Mouse (Mus musculus) cerebellum, adult 9-10 months (tissue): ENCODE results near the gene Rpusd4.
A peak's percentile ranks its signal among the peaks of the same experiment; 100 is the strongest.

Source experiments
- DNase-seq: peaks from one replicate; pipeline ENCODE4 v3.0.0; 2022

Gene Rpusd4

DNA sequence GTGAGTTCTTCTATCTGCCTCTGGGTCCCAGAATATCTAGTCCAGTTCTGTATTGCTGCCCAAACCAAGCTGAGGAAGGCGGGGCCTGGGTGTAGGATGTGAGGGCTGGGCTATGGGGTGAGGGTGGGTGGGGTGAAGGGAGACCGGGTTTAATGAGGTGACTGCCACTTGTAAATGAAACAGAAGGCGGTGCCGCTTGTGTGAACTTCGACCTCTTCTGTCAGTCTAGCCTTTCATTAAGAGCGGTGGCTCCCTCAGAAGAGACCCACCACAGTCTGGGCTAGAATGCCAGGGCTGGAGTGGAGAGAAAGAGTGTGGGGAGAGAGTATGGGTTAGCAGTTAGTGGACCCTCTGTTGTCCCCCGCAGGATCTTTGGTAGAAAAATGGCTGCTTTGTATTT is 22.3 kb downstream of the Rpusd4 start:
- DNase-seq = no peak

DNA sequence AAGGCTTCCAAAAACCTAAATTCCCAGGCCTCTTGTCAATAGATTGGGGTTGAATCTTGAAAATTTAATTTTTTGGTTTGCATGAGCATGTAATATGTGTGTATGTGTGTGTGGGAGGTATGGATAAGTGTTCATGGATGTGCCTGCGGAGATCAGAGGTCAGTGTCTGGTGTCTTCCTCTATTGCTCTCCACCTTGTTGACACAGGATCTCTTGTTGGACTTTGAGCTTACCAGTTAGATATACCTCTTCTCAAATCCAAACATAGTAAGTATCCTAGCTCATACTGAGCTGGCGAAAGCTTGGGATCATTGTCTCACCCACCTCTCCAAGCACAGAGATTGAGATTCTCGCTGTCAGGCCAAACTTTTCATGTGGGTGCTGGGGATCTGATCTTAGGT is 22.8 kb downstream of the Rpusd4 start:
- no peak for DNase-seq

DNA sequence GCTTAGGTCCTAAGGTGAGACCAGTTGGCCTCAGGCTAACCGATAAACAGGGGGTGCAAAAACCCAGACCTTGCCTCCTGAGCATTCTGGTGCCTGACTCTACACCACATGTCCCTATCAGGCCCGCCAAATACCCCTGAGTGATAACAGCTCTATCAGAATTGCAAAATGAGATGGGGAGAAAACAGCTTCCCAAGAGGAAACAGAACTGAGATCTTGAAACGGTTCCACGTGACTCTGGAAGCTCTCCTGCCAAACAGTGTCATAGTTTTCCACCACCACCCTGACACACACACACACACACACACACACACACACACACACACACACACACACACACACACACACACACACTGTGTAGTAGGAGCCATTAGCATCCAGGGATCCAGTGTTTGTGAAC is 23.3 kb downstream of the Rpusd4 start:
- no peak for DNase-seq

DNA sequence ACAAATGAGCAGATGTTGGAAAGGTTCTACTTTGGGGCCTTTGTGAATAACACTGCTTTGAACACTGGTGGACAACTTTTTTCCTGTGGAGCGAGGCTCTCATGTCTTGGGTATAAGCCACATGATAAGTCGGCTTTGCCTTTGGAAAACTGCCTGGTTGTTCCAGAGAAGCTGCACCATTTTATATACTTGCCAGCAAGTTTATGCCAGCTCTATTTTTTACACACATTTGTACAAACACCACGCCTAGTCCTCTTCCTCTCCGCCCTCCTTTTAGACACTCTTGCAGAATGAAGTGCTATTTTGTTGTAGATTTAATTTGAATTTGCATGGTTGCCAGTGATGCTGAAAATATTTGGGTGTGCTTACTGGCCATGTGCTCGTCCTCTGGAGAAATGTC is 25.8 kb downstream of the Rpusd4 start:
- no peak for DNase-seq

DNA sequence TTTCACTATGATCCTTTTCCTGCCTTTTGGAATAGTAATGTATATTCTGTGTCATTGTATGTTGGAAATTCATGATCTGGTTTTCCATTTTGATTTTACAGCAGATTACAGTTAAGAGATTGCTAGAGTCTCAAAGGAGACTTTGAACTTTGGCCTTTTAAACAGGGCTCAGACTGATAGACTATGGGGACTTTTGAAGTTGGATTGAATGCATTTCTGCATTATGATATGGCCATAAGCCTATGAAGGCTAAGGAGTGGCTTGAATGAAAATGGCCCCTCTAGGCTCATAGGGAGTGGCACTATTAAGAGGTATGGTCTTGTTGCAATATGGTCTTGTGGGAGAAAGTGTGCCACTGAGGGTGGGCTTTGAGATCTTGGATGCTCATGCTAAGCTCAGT is 30.1 kb downstream of the Rpusd4 start:
- no peak for DNase-seq

DNA sequence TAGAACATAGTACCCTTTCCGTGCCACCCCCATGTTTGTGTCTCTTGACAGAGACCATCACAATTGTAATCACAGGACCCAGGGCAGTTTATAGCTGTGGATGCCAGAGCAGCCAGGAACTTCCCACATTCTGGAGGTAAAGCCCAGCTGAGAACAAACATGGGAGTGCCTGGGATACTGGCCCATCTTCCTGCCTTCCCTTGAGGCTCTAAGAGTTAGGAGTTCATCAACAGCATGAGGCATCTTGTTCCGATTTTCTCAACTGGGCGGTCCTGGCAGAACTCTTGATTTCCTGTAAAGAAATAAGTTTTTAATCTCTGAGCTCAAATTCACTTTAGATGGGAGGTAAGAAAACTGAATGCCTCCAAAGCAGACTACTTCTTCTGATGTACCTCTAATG is 34.5 kb downstream of the Rpusd4 start:
- no peak for DNase-seq

DNA sequence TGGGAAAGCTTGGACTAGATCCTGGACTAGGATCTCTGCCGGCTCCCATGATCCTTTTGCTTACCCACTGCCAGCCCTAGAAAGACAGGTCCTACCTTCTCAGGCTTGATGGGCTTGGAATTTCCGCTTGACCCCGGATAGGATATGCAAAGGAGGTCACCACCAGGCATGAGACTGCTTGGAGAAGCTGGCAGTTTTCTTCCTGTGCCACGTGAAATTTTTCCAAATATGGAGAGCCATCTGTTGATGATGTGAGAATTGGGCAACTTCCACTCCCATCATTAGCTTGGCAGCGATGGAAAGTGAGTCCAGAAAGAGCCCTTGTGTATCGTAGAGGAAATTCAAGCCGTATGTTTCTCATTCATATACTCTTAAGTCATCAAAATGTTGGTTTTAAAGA is 39.8 kb downstream of the Rpusd4 start:
- peak; percentile 87 for DNase-seq

DNA sequence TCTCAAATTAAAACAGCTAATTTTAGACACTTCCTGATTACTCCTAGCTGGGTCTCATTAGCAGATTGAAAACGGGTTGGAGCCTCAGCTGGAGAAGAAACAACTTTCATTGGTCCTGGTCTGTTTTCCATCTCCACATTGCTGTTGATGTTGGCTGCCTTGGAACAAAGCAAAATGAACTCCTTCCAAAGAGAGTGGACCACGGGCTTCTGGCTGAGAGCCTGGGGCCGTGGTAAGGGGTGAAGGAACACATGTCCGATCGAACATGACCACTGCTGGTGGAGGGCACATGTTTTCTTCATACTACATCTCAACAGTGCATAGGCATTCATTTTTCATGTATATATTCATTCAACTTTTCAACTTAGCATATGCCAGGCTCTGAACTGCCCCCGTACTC is 42.7 kb downstream of the Rpusd4 start:
- DNase-seq = no peak

DNA sequence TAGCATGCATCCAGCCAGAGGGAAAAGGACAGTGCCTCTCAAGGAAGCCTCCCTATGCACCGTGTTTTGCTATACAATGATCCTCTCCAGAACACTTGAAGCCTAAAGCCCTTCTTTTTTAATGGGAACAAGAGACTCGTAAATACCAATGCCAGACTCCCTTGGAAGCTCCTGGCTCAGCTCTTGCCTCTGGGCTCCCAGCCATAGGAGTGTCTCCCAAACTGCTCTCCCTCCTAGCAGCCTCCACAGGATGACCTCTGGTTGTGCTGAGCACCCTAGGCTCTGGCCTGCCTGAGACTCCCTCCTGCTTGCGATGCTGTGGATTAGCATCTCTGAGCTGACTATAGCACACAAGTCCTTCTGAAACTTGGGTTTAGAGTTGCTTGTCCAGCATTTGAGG is 44.9 kb downstream of the Rpusd4 start:
- DNase-seq = peak; percentile 82

DNA sequence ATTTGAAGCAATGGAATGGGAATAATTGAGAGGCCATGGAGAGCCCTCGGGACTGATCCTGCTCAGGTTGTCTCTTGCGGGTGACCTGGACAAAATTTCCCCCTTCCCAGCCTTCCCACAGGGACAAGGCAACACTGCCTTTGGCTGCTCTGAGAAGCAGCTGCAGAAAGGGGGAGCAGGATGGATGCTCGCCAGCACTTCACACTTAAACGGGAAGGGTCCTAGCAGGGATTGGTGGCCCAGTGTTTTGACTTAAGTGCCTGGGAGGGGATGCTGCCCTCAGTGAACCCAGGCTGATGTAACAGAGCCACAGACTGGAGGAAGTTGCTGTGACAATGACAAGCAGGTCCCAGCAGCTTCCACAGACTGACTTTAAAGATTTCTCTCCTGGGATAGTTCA is 45.9 kb downstream of the Rpusd4 start:
- no peak for DNase-seq

DNA sequence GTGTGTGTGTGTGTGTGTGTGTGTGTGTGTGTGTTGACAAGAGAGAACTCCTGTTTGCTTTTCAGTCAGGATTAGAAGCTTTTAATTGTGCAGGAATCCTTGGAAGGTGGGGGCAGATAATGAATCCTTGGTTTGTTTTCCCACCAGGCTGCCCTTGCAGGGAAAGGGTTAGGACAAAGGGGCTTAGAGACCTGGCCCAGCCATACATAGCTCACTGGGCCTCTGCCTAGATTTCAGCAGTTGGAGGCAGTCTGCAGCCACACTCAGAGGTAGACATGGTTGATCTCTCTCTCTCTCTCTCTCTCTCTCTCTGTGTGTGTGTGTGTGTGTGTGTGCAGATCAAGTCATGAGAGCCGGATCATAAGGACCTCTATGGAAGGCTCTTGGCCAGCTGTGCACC is 46.6 kb downstream of the Rpusd4 start:
- DNase-seq = no peak

DNA sequence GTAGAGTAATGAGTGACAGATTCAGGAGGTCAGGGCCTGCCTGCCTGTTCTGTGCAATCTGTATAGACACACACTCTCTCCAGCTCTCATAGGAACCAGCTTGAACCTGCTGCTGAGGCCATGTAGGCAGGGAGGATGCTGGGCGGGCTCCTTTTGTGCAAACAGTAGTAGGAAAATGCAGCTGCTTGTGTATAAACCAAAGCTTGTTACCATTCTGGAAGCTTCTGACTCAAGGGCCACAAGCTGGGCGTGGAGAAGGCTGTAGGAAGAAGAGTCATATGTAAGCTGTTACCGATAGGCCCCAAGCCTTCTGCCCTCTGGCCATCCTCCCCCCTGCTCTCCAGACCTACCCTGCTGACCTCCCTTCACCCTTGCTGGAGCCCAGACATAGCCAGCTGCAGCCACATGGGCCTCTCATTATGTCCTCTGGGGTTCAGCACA is 49.1 kb downstream of the Rpusd4 start:
- DNase-seq = no peak

DNA sequence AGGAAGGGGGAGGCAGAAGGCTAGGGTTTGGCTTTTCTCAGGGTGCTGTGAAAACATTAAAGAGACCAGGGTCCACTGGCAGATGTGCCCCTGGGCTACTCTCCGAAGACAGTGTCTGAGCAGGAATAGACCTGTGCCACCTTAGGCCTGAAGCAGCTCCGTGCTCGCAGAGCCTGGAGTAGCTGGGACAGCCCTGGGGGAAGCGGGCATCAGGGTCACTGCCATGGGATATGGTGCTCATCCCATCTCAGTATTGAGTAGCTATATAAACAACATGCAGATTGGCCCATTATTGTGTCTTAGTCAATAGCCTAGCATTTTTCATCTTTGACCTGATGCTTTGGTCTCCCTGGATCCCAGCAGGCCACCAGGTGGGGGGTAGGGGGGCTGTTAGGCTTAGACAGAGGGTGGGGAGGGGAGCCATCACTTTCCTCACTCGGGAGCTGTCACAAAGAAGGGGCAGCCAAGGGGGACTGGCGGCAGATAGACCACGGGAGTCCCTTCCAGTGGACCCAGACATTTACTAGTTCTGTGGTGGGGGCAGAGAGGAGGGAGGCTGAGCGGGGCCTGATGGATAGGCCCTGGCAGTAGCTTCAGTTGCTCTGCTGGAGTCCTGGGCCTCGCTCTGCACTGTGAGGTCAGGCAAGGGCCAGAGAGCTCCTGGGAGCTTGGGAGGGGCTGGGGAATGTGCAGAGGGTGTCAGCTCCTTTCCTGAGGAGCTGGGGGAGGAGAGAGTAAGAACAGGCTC is 49.7 kb downstream of the Rpusd4 start:
- no peak for DNase-seq

DNA sequence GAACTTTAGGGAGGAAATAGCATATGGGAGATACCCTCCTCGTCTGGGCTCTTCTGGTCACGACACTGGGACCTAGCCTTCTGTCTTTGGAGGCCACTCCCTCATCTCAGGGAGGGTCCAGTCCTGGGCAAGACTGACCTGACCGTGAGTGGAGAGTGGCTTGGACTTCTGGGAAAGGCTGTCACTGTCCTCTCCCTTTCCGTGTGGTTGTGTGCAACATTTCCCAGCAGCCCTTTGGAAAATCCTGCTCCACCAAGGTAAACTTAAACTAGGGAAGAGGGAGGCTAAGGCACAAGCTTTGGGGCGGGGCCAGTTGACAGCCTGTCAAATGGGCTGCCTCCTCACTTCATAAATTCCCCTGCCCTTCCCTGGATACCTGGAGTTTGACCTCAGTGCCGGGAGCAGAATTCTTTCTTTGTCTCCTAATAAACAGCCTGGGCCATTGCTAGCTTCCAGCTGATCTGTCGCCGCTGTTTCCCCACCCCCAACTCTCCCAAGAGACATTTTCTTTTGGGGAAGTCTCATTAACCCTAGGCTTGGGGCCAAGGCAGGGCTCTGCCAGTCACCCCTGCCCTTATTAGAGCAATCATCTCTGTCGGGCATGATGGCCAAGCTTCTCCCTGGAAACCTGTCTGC is 51.0 kb downstream of the Rpusd4 start:
- no peak for DNase-seq

DNA sequence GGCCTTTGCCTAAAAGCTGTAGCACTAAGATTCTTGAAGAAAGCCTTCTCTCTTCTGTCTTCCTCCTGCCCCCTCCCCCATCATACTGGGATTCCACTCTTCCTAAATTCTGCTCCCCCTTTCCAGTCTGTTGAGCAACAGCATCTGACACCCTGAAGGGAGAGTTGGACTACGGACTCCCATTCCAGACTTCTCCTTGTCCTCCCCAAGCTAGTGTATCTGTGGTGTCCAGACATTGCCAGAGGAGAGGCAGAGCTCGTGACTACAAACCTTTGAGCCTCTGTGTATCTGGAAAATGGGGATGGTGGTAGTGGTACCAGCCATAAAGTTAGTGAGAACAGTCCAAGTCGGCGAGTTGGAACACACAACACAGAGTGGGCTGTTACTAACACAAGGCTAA is 52.6 kb downstream of the Rpusd4 start:
- no peak for DNase-seq

DNA sequence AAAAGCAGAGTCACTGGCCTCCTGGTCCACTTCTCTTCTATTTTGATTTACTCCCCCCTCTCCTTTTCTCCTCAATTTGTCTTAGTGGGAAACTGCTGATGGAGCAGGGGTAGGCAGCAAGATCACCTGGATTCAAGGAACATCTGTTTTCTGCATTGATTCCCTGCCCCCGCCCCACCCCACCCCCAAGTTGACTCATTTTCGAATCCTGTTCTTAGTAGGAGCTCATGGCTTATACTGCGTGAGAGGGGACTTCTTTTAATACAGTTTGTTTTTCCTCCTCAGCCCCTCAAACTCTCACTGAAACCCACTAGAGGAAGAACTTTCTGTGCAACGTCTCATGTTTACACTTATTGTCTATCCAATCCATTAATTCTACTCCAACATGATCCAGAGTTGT is 56.3 kb downstream of the Rpusd4 start:
- no peak for DNase-seq

DNA sequence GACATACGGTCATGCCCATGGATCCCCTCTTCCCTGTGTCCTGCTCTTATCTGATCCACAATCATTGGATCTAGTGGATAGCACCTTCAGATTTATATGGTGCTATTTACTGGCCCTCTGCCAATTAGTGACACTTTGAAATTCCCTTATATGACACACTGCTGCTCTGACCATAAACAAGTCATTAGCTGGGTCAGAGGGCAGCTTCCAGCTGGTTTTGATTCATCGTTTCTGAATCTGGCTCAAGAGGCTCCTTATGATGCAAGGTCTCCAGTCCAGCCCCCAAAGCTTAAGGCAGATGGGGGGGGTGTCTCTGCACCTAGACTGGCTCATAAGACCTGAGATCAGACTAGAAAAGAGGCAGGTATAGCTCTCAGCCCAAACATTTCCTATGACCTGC is 56.9 kb downstream of the Rpusd4 start:
- DNase-seq = no peak

DNA sequence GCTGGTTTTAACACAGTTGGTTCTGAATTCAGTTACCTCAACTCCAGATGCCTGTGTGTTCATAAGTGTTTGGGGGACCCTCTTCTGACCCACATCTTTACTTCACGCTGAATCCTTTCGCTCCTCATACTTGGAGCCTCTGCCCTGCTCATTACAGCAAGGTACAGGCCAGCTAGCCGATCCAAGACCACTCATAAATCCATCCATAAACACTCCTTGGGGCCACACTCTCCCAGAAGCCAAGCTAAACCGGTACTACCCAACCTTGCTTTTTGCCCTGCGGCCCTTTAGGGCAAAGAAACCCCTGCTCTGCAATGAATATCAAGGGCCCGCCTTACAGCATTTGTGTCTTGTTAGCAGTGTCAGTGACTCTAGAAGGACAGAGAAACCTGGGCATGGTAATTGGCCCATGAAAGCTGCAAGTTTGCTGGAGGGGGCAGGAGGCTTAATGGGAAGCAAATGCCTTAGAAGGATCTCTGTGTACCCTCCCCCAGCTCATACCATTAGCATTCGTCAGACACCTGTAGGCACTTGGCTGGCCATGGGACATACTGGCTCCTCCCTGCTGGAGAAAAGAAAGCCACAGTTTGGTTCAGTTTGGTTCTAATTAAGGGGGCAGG is 59.1 kb downstream of the Rpusd4 start:
- no peak for DNase-seq
